Mouse (Mus musculus) limb, embryonic 10.5 days (tissue): ENCODE results near the gene Lsm4. TPM values are rescaled to one million over a fixed set of nuclear protein-coding genes. Genes with fewer than 3 reads are reported as not detected.

Experiments
- DNase-seq: peaks from one replicate; pipeline ENCODE4 v3.0.0-alpha.2; 2017; ENCODE audit warnings: low spot score
- H3K27ac ChIP-seq: fragments of 300-500 bp; sonication (generic); 2 replicates; pipeline ENCODE4 v1.5.1; 2016; ENCODE audit warnings: mild to moderate bottlenecking
- H3K27me3 ChIP-seq: fragments of 300-500 bp; sonication (generic); 2 replicates; pipeline ENCODE4 v1.6.1; 2016; ENCODE audit warnings: low read depth, mild to moderate bottlenecking; ENCODE audit not compliant: poor library complexity, severe bottlenecking
- H3K36me3 ChIP-seq: fragments of 300-500 bp; sonication (generic); 2 replicates; pipeline ENCODE4 v1.6.1; 2016; ENCODE audit warnings: mild to moderate bottlenecking, moderate library complexity
- H3K4me1 ChIP-seq: fragments of 300-500 bp; sonication (generic); 2 replicates; pipeline ENCODE4 v1.6.1; 2016
- H3K4me3 ChIP-seq: fragments of 300-500 bp; sonication (generic); 2 replicates; pipeline ENCODE4 v1.5.1; 2016; ENCODE audit warnings: mild to moderate bottlenecking, moderate library complexity
- H3K9me3 ChIP-seq: fragments of 300-500 bp; sonication (generic); replicated peaks from 2 replicates; pipeline ENCODE4 v1.6.1; 2016; ENCODE audit warnings: mild to moderate bottlenecking
- WGBS: fragments of 180-500 bp; shearing (Covaris S2); methylation state at CpG from one replicate; pipeline ENCODE4 v1.1.7; 2016; 5-methylcytosine and 5-hydroxymethylcytosine counted together
- polyA plus RNA-seq: library from polyadenylated mRNA; unstranded; fragments of >200 nt; fragmentation: Nextera tagmentation; extraction: Ambion mirVana; gene quantifications from 2 replicates; pipeline ENCODE4 v1.2.1, GENCODE M21; 2016

Gene Lsm4
- polyA plus RNA-seq, 1 experiment from 2014 or later: 405 TPM

GRCm38 (mm10) chr8:70699834-70700554 lies 26.9 kb downstream of the Lsm4 start:
- under 1% methylated on average over 59 of the region's 59 CpGs for WGBS
- peaks cover 60% of the 10 kb centered on the region for H3K4me1 ChIP-seq

GRCm38 (mm10) chr8:70700555-70700922 lies 27.5 kb downstream of the Lsm4 start:
- Histone ChIP-seq H3K27ac (peak overlapping the region; percentile 97), H3K4me3 (peak overlapping the region; percentile 83), H3K27me3 (no peaks in the 10 kb centered on the region), H3K9me3 (no peaks in the 10 kb centered on the region), H3K4me1 (peaks cover 54% of the 10 kb centered on the region), H3K36me3 (peaks cover 27% of the 10 kb centered on the region)
- WGBS: under 1% methylated on average over 20 of the region's 20 CpGs
- DNase-seq: peak; percentile 94

More at GRCm38 (mm10) chr8:70699834-70700554, 26.9 kb downstream of the Lsm4 start:
- DNase-seq: peak; percentile 89
- no peaks in the 10 kb centered on the region for H3K27me3 ChIP-seq
- peaks cover 27% of the 10 kb centered on the region for H3K36me3 ChIP-seq
- no peaks in the 10 kb centered on the region for H3K9me3 ChIP-seq
- H3K4me3 ChIP-seq: peak overlapping the region; percentile 83
- H3K27ac ChIP-seq: peak overlapping the region; percentile 97

GRCm38 (mm10) chr8:70701048-70701981 lies 28.3 kb downstream of the Lsm4 start:
- H3K27ac ChIP-seq: peak overlapping the region; percentile 97
- WGBS: 58% methylated on average over 10 of the region's 10 CpGs
- no peak for DNase-seq

GRCm38 (mm10) chr8:70701982-70702841 lies 29.2 kb downstream of the Lsm4 start:
- H3K27me3 ChIP-seq: no peaks in the 10 kb centered on the region
- peaks cover 27% of the 10 kb centered on the region for H3K36me3 ChIP-seq
- peak overlapping the region; percentile 83; the same call in 1 of the 2 replicates for H3K4me3 ChIP-seq
- H3K9me3 ChIP-seq: no peaks in the 10 kb centered on the region
- H3K27ac ChIP-seq: no peak overlapping the region
- no peak for DNase-seq
- WGBS: 92% methylated on average over 2 of the region's 2 CpGs
- peaks cover 38% of the 10 kb centered on the region for H3K4me1 ChIP-seq

More at GRCm38 (mm10) chr8:70701048-70701981, 28.3 kb downstream of the Lsm4 start:
- Histone ChIP-seq H3K9me3 (no peaks in the 10 kb centered on the region), H3K4me3 (peak overlapping the region; percentile 83), H3K27me3 (no peaks in the 10 kb centered on the region), H3K4me1 (peaks cover 47% of the 10 kb centered on the region), H3K36me3 (peaks cover 27% of the 10 kb centered on the region)

GRCm38 (mm10) chr8:70702842-70703182 lies 29.8 kb downstream of the Lsm4 start:
- no peak for DNase-seq
- Histone ChIP-seq H3K4me3 (no peak overlapping the region), H3K9me3 (no peaks in the 10 kb centered on the region), H3K27ac (no peak overlapping the region), H3K27me3 (no peaks in the 10 kb centered on the region), H3K4me1 (peaks cover 32% of the 10 kb centered on the region), H3K36me3 (peaks cover 27% of the 10 kb centered on the region)
- 88% methylated on average over 3 of the region's 3 CpGs for WGBS

- Histone ChIP-seq H3K36me3 (peaks cover 27% of the 10 kb centered on the region), H3K9me3 (no peaks in the 10 kb centered on the region), H3K27me3 (no peaks in the 10 kb centered on the region), H3K27ac (no peak within 1 kb of the TSS), H3K4me1 (peaks cover 27% of the 10 kb centered on the region), H3K4me3 (no peak within 1 kb of the TSS)
- WGBS: 91% methylated on average over 3 of the region's 3 CpGs
- no peak for DNase-seq
These were observed 30.2 kb downstream of the Lsm4 start, which contains the start of gene Iqcn for GRCm38 (mm10) chr8:70703287-70703686. Gene Iqcn (plus strand): TSS chr8:70703457.

GRCm38 (mm10) chr8:70708281-70708680 lies 35.2 kb downstream of the Lsm4 start:
- WGBS: 92% methylated on average over 14 of the region's 14 CpGs
- H3K4me3 ChIP-seq: no peak overlapping the region
- peaks cover 5% of the 10 kb centered on the region for H3K36me3 ChIP-seq
- 0 out of 2 replicates have a peak, but pooled peaks cover 1% of the 10 kb centered on the region for H3K4me1 ChIP-seq
- H3K9me3 ChIP-seq: no peaks in the 10 kb centered on the region
- H3K27ac ChIP-seq: no peak overlapping the region
- no peaks in the 10 kb centered on the region for H3K27me3 ChIP-seq
- DNase-seq: no peak

GRCm38 (mm10) chr8:70709794-70710193 lies 36.7 kb downstream of the Lsm4 start:
- Histone ChIP-seq H3K27me3 (no peaks in the 10 kb centered on the region), H3K36me3 (no peaks in the 10 kb centered on the region), H3K9me3 (no peaks in the 10 kb centered on the region), H3K4me3 (no peak overlapping the region), H3K27ac (no peak overlapping the region), H3K4me1 (peaks cover 5% of the 10 kb centered on the region; the same call in 1 of the 2 replicates)
- DNase-seq: no peak
- WGBS: 90% methylated on average over 9 of the region's 9 CpGs

GRCm38 (mm10) chr8:70710296-70710695 lies 37.2 kb downstream of the Lsm4 start:
- Histone ChIP-seq H3K9me3 (no peaks in the 10 kb centered on the region), H3K4me3 (no peak overlapping the region)

GRCm38 (mm10) chr8:70711041-70711440 lies 38.0 kb downstream of the Lsm4 start:
- no peak overlapping the region for H3K4me3 ChIP-seq
- H3K27ac ChIP-seq: no peak overlapping the region
- H3K9me3 ChIP-seq: no peaks in the 10 kb centered on the region
- no peak for DNase-seq
- peaks cover 5% of the 10 kb centered on the region; the same call in 1 of the 2 replicates for H3K4me1 ChIP-seq
- H3K36me3 ChIP-seq: no peaks in the 10 kb centered on the region
- 89% methylated on average over 11 of the region's 11 CpGs for WGBS
- no peaks in the 10 kb centered on the region for H3K27me3 ChIP-seq

More at GRCm38 (mm10) chr8:70710296-70710695, 37.2 kb downstream of the Lsm4 start:
- peaks cover 5% of the 10 kb centered on the region; the same call in 1 of the 2 replicates for H3K4me1 ChIP-seq
- 90% methylated on average over 1 of the region's 1 CpGs for WGBS
- no peaks in the 10 kb centered on the region for H3K36me3 ChIP-seq
- H3K27ac ChIP-seq: no peak overlapping the region
- no peak for DNase-seq
- no peaks in the 10 kb centered on the region for H3K27me3 ChIP-seq

GRCm38 (mm10) chr8:70713991-70714390 lies 40.9 kb downstream of the Lsm4 start:
- H3K27ac ChIP-seq: peak overlapping the region; percentile 32; the same call in 1 of the 2 replicates
- WGBS: 86% methylated on average over 7 of the region's 7 CpGs
- no peak overlapping the region for H3K4me3 ChIP-seq
- no peak for DNase-seq
- H3K27me3 ChIP-seq: peaks cover 5% of the 10 kb centered on the region; the same call in 1 of the 2 replicates
- H3K4me1 ChIP-seq: peaks cover 9% of the 10 kb centered on the region
- H3K9me3 ChIP-seq: no peaks in the 10 kb centered on the region
- H3K36me3 ChIP-seq: no peaks in the 10 kb centered on the region

GRCm38 (mm10) chr8:70715086-70715485 lies 42.0 kb downstream of the Lsm4 start:
- no peak overlapping the region for H3K4me3 ChIP-seq
- H3K9me3 ChIP-seq: no peaks in the 10 kb centered on the region
- DNase-seq: no peak
- H3K27ac ChIP-seq: 0 out of 2 replicates have a peak overlapping the region, but pooled peaks have one; percentile 47
- H3K36me3 ChIP-seq: no peaks in the 10 kb centered on the region
- WGBS: 52% methylated on average over 2 of the region's 2 CpGs
- H3K27me3 ChIP-seq: peaks cover 5% of the 10 kb centered on the region; the same call in 1 of the 2 replicates
- H3K4me1 ChIP-seq: peaks cover 9% of the 10 kb centered on the region
